Mouse (Mus musculus): ENCODE measurements around the gene Tnnc2. TPM values are rescaled to one million over a fixed set of nuclear protein-coding genes. Genes with fewer than 3 reads are reported as not detected.

Gene Tnnc2
- polyA plus RNA-seq, 1 experiment from 2014 or later, result 1.7 TPM

GRCm38 (mm10) chr2:164737377-164738090 lies 42.2 kb downstream of the Tnnc2 start:
- Histone ChIP-seq H3K9ac (ENCODE audit: low read length) (no peak overlapping the region), H3K27ac (replicated peaks in 1 of 2; ENCODE audit: control insufficient read depth in 1 of 2, insufficient read depth in 1 of 2, low read depth in 2 of 2, low read length in 2 of 2) (no peak overlapping the region), H3K36me3 (ENCODE audit: control insufficient read depth, insufficient read depth, low read length) (no peaks in the 10 kb centered on the region), H3K9me3 (ENCODE audit: control insufficient read depth, low read length) (no peaks in the 10 kb centered on the region), H3K4me1 (ENCODE audit: control insufficient read depth in 2 of 2, insufficient read depth in 2 of 2, low read length in 2 of 2) (no peaks in the 10 kb centered on the region), H3K27me3 (ENCODE audit: control insufficient read depth, insufficient read depth, low read length) (no peaks in the 10 kb centered on the region), H3K4me3 (ENCODE audit: control insufficient read depth in 1 of 2, insufficient read depth in 1 of 2, low read depth in 1 of 2, low read length in 2 of 2) (no peak overlapping the region), H3K4me2 (ENCODE audit: low read length) (no peak overlapping the region)
- no peak for ATAC-seq (ENCODE audit: insufficient number of reproducible peaks, insufficient read depth, low FRiP score, low read depth)
- WGBS, result 66% methylated on average over 3 of the region's 3 CpGs

- no peak overlapping the region for H3K4me2 ChIP-seq (ENCODE audit: low read length)
- no peaks in the 10 kb centered on the region for H3K4me1 ChIP-seq (ENCODE audit: control insufficient read depth in 2 of 2, insufficient read depth in 2 of 2, low read length in 2 of 2)
- 81% methylated on average over 5 of the region's 5 CpGs for WGBS
- no peaks in the 10 kb centered on the region for H3K9me3 ChIP-seq (ENCODE audit: control insufficient read depth, low read length)
- no peak for ATAC-seq (ENCODE audit: insufficient number of reproducible peaks, insufficient read depth, low FRiP score, low read depth)
- H3K27me3 ChIP-seq (ENCODE audit: control insufficient read depth, insufficient read depth, low read length), result no peaks in the 10 kb centered on the region
- H3K4me3 ChIP-seq (ENCODE audit: control insufficient read depth in 1 of 2, insufficient read depth in 1 of 2, low read depth in 1 of 2, low read length in 2 of 2), result no peak overlapping the region
- H3K9ac ChIP-seq (ENCODE audit: low read length), result no peak overlapping the region
- H3K36me3 ChIP-seq (ENCODE audit: control insufficient read depth, insufficient read depth, low read length), result no peaks in the 10 kb centered on the region
- no peak overlapping the region for H3K27ac ChIP-seq (replicated peaks in 1 of 2; ENCODE audit: control insufficient read depth in 1 of 2, insufficient read depth in 1 of 2, low read depth in 2 of 2, low read length in 2 of 2)
Observed at GRCm38 (mm10) chr2:164735446-164735845, 44.3 kb downstream of the Tnnc2 start.

GRCm38 (mm10) chr2:164734839-164735238 lies 44.9 kb downstream of the Tnnc2 start:
- 70% methylated on average over 5 of the region's 5 CpGs for WGBS

GRCm38 (mm10) chr2:164733259-164733658 lies 46.5 kb downstream of the Tnnc2 start:
- Histone ChIP-seq H3K9me3 (ENCODE audit: control insufficient read depth, low read length) (no peaks in the 10 kb centered on the region), H3K4me1 (ENCODE audit: control insufficient read depth in 2 of 2, insufficient read depth in 2 of 2, low read length in 2 of 2) (no peaks in the 10 kb centered on the region), H3K36me3 (ENCODE audit: control insufficient read depth, insufficient read depth, low read length) (no peaks in the 10 kb centered on the region), H3K4me3 (ENCODE audit: control insufficient read depth in 1 of 2, insufficient read depth in 1 of 2, low read depth in 1 of 2, low read length in 2 of 2) (no peak overlapping the region), H3K27me3 (ENCODE audit: control insufficient read depth, insufficient read depth, low read length) (no peaks in the 10 kb centered on the region), H3K4me2 (ENCODE audit: low read length) (no peak overlapping the region), H3K27ac (replicated peaks in 1 of 2; ENCODE audit: control insufficient read depth in 1 of 2, insufficient read depth in 1 of 2, low read depth in 2 of 2, low read length in 2 of 2) (no peak overlapping the region), H3K9ac (ENCODE audit: low read length) (no peak overlapping the region)
- 74% methylated on average over 2 of the region's 2 CpGs for WGBS
- no peak for ATAC-seq (ENCODE audit: insufficient number of reproducible peaks, insufficient read depth, low FRiP score, low read depth)

More at GRCm38 (mm10) chr2:164734839-164735238, 44.9 kb downstream of the Tnnc2 start:
- Histone ChIP-seq H3K27me3 (ENCODE audit: control insufficient read depth, insufficient read depth, low read length) (no peaks in the 10 kb centered on the region), H3K36me3 (ENCODE audit: control insufficient read depth, insufficient read depth, low read length) (no peaks in the 10 kb centered on the region), H3K27ac (replicated peaks in 1 of 2; ENCODE audit: control insufficient read depth in 1 of 2, insufficient read depth in 1 of 2, low read depth in 2 of 2, low read length in 2 of 2) (no peak overlapping the region), H3K4me3 (ENCODE audit: control insufficient read depth in 1 of 2, insufficient read depth in 1 of 2, low read depth in 1 of 2, low read length in 2 of 2) (no peak overlapping the region), H3K4me2 (ENCODE audit: low read length) (no peak overlapping the region), H3K9ac (ENCODE audit: low read length) (no peak overlapping the region), H3K9me3 (ENCODE audit: control insufficient read depth, low read length) (no peaks in the 10 kb centered on the region), H3K4me1 (ENCODE audit: control insufficient read depth in 2 of 2, insufficient read depth in 2 of 2, low read length in 2 of 2) (no peaks in the 10 kb centered on the region)
- no peak for ATAC-seq (ENCODE audit: insufficient number of reproducible peaks, insufficient read depth, low FRiP score, low read depth)

- H3K4me1 ChIP-seq (ENCODE audit: control insufficient read depth in 2 of 2, insufficient read depth in 2 of 2, low read length in 2 of 2), result no peaks in the 10 kb centered on the region
- no peak overlapping the region for H3K9ac ChIP-seq (ENCODE audit: low read length)
- H3K4me2 ChIP-seq (ENCODE audit: low read length), result no peak overlapping the region
- H3K27ac ChIP-seq (replicated peaks in 1 of 2; ENCODE audit: control insufficient read depth in 1 of 2, insufficient read depth in 1 of 2, low read depth in 2 of 2, low read length in 2 of 2), result no peak overlapping the region
- no peaks in the 10 kb centered on the region for H3K36me3 ChIP-seq (ENCODE audit: control insufficient read depth, insufficient read depth, low read length)
- no peak overlapping the region for H3K4me3 ChIP-seq (ENCODE audit: control insufficient read depth in 1 of 2, insufficient read depth in 1 of 2, low read depth in 1 of 2, low read length in 2 of 2)
- ATAC-seq (ENCODE audit: insufficient number of reproducible peaks, insufficient read depth, low FRiP score, low read depth), result no peak
- WGBS, result 61% methylated on average over 5 of the region's 5 CpGs
- no peaks in the 10 kb centered on the region for H3K27me3 ChIP-seq (ENCODE audit: control insufficient read depth, insufficient read depth, low read length)
- no peaks in the 10 kb centered on the region for H3K9me3 ChIP-seq (ENCODE audit: control insufficient read depth, low read length)
Observed at GRCm38 (mm10) chr2:164731719-164732118, 48.0 kb downstream of the Tnnc2 start.

Other genes with a start within 250 kb of the Tnnc2 start
- gene Wfdc2, start 217.6 kb downstream of the Tnnc2 start, polyA plus RNA-seq (2014; fragmentation: Nextera tagmentation; extraction: Ambion mirVana), result 1.3 and 6.2 TPM in 2 replicates
- gene Spint3, start 206.5 kb downstream of the Tnnc2 start, polyA plus RNA-seq (2014; fragmentation: Nextera tagmentation; extraction: Ambion mirVana), result not detected in 2 replicates
- 0.35 and 0.43 TPM in 2 replicates for gene Wfdc6a, start 194.5 kb downstream of the Tnnc2 start, polyA plus RNA-seq (2014; fragmentation: Nextera tagmentation; extraction: Ambion mirVana)
- gene Eppin, start 186.4 kb downstream of the Tnnc2 start, polyA plus RNA-seq (2014; fragmentation: Nextera tagmentation; extraction: Ambion mirVana), result not detected in 2 replicates
- gene Wfdc6b, start 166.4 kb downstream of the Tnnc2 start, polyA plus RNA-seq (2014; fragmentation: Nextera tagmentation; extraction: Ambion mirVana), result not detected in 2 replicates
- not detected in 2 replicates for gene Wfdc8, start 166.3 kb downstream of the Tnnc2 start, polyA plus RNA-seq (2014; fragmentation: Nextera tagmentation; extraction: Ambion mirVana)
- not detected in 2 replicates for gene Wfdc16, start 141.2 kb downstream of the Tnnc2 start, polyA plus RNA-seq (2014; fragmentation: Nextera tagmentation; extraction: Ambion mirVana)
- not detected in 2 replicates for gene Wfdc10, start 123.9 kb downstream of the Tnnc2 start, polyA plus RNA-seq (2014; fragmentation: Nextera tagmentation; extraction: Ambion mirVana)
- not detected in 2 replicates for gene Wfdc9, start 123.4 kb downstream of the Tnnc2 start, polyA plus RNA-seq (2014; fragmentation: Nextera tagmentation; extraction: Ambion mirVana)
- gene Wfdc11, start 105.9 kb downstream of the Tnnc2 start, polyA plus RNA-seq (2014; fragmentation: Nextera tagmentation; extraction: Ambion mirVana), result not detected in 2 replicates
- gene Wfdc13, start 94.9 kb downstream of the Tnnc2 start, polyA plus RNA-seq (2014; fragmentation: Nextera tagmentation; extraction: Ambion mirVana), result 0.19 TPM in 1 of 2 replicates, not detected in the other
- gene Spint4, start 81.5 kb downstream of the Tnnc2 start, polyA plus RNA-seq (2014; fragmentation: Nextera tagmentation; extraction: Ambion mirVana), result not detected in 2 replicates
- gene Spint5, start 64.7 kb downstream of the Tnnc2 start, polyA plus RNA-seq (2014; fragmentation: Nextera tagmentation; extraction: Ambion mirVana), result not detected in 2 replicates
- 0.51 and 0.65 TPM in 2 replicates for gene Wfdc3, start 34.0 kb downstream of the Tnnc2 start, polyA plus RNA-seq (2014; fragmentation: Nextera tagmentation; extraction: Ambion mirVana)
- gene Dnttip1, start 34.0 kb downstream of the Tnnc2 start, polyA plus RNA-seq (2014; fragmentation: Nextera tagmentation; extraction: Ambion mirVana), result 51.1 and 53.8 TPM in 2 replicates
- 349 and 388 TPM in 2 replicates for gene Ube2c, start 10.1 kb downstream of the Tnnc2 start, polyA plus RNA-seq (2014; fragmentation: Nextera tagmentation; extraction: Ambion mirVana)
- 37.2 and 38.0 TPM in 2 replicates for gene Snx21, start 5.9 kb upstream of the Tnnc2 start, polyA plus RNA-seq (2014; fragmentation: Nextera tagmentation; extraction: Ambion mirVana)
- gene Acot8, start 24.9 kb upstream of the Tnnc2 start, polyA plus RNA-seq (2014; fragmentation: Nextera tagmentation; extraction: Ambion mirVana), result 12.7 and 13.9 TPM in 2 replicates
- 5.4 and 5.9 TPM in 2 replicates for gene Zswim3, start 25.1 kb upstream of the Tnnc2 start, polyA plus RNA-seq (2014; fragmentation: Nextera tagmentation; extraction: Ambion mirVana)
- 8.6 TPM in 2 replicates for gene Zswim1, start 42.7 kb upstream of the Tnnc2 start, polyA plus RNA-seq (2014; fragmentation: Nextera tagmentation; extraction: Ambion mirVana)
- gene Spata25, start 48.6 kb upstream of the Tnnc2 start, polyA plus RNA-seq (2014; fragmentation: Nextera tagmentation; extraction: Ambion mirVana), result not detected in 2 replicates
- 178 TPM in 2 replicates for gene Ctsa, start 52.9 kb upstream of the Tnnc2 start, polyA plus RNA-seq (2014; fragmentation: Nextera tagmentation; extraction: Ambion mirVana)
- 54.6 and 55.1 TPM in 2 replicates for gene Neurl2, start 53.5 kb upstream of the Tnnc2 start, polyA plus RNA-seq (2014; fragmentation: Nextera tagmentation; extraction: Ambion mirVana)
- gene Pltp, start 77.7 kb upstream of the Tnnc2 start, polyA plus RNA-seq (2014; fragmentation: Nextera tagmentation; extraction: Ambion mirVana), result 9.6 and 10.4 TPM in 2 replicates
- 58.0 and 58.8 TPM in 2 replicates for gene Pcif1, start 99.3 kb upstream of the Tnnc2 start, polyA plus RNA-seq (2014; fragmentation: Nextera tagmentation; extraction: Ambion mirVana)
- 6.8 and 6.9 TPM in 2 replicates for gene Zfp335, start 131.8 kb upstream of the Tnnc2 start, polyA plus RNA-seq (2014; fragmentation: Nextera tagmentation; extraction: Ambion mirVana)
- gene Mmp9, start 160.8 kb upstream of the Tnnc2 start, polyA plus RNA-seq (2014; fragmentation: Nextera tagmentation; extraction: Ambion mirVana), result 0.09 TPM in 1 of 2 replicates, not detected in the other
- 0.62 and 0.71 TPM in 2 replicates for gene Slc12a5, start 180.8 kb upstream of the Tnnc2 start, polyA plus RNA-seq (2014; fragmentation: Nextera tagmentation; extraction: Ambion mirVana)

Data from heart, embryonic 14.5 days (tissue).